Mouse (Mus musculus) heart, embryonic 15.5 days (tissue): ENCODE results near the gene Cntn5. TPM values are rescaled to one million over a fixed set of nuclear protein-coding genes. Genes with fewer than 3 reads are reported as not detected.

ENCODE experiments used
- ATAC-seq: fragments of 200-750 bp; cut with Nextera tagmentation; replicated peaks from 2 replicates; pipeline ENCODE4 v1.8.0; 2017; ENCODE audit warnings: low read depth, moderate TSS enrichment; ENCODE audit not compliant: insufficient number of reproducible peaks, insufficient read depth, low FRiP score
- H3K27ac ChIP-seq: fragments of 300-500 bp; sonication (generic); 2 replicates; pipeline ENCODE4 v1.5.1; 2015; ENCODE audit warnings: mild to moderate bottlenecking, inconsistent platforms
- H3K27me3 ChIP-seq: fragments of 300-500 bp; sonication (generic); 2 replicates; pipeline ENCODE4 v1.6.1; 2015; ENCODE audit warnings: inconsistent platforms
- H3K36me3 ChIP-seq: fragments of 300-500 bp; sonication (generic); 2 replicates; pipeline ENCODE4 v1.6.1; 2015; ENCODE audit warnings: mild to moderate bottlenecking, inconsistent platforms
- H3K4me1 ChIP-seq: fragments of 300-500 bp; sonication (generic); replicated peaks from 2 replicates; pipeline ENCODE4 v1.6.1; 2015; ENCODE audit warnings: inconsistent platforms
- H3K4me2 ChIP-seq: fragments of 300-500 bp; sonication (generic); 2 replicates; pipeline ENCODE4 v1.6.1; 2015; ENCODE audit warnings: inconsistent platforms, mild to moderate bottlenecking, moderate library complexity
- H3K4me3 ChIP-seq: fragments of 300-500 bp; sonication (generic); 2 replicates; pipeline ENCODE4 v1.5.1; 2015; ENCODE audit warnings: mild to moderate bottlenecking, inconsistent platforms
- H3K9ac ChIP-seq: fragments of 300-500 bp; sonication (generic); 2 replicates; pipeline ENCODE4 v1.6.1; 2015; ENCODE audit warnings: mild to moderate bottlenecking, inconsistent platforms
- H3K9me3 ChIP-seq: fragments of 300-500 bp; sonication (generic); replicated peaks from 2 replicates; pipeline ENCODE4 v1.6.1; 2016; ENCODE audit warnings: inconsistent platforms
- WGBS: fragments of 180-500 bp; shearing (Covaris S2); methylation state at CpG from one replicate; pipeline ENCODE4 v1.1.7; 2015; ENCODE audit warnings: mixed read lengths; 5-methylcytosine and 5-hydroxymethylcytosine counted together
- polyA plus RNA-seq: library from polyadenylated mRNA; unstranded; fragments of >200 nt; fragmentation: Nextera tagmentation; extraction: Ambion mirVana; gene quantifications from 2 replicates; pipeline ENCODE4 v1.2.1, GENCODE M21; 2015

The Cntn5 gene
- 0.13 and 0.14 TPM in 2 replicates for polyA plus RNA-seq

DNA sequence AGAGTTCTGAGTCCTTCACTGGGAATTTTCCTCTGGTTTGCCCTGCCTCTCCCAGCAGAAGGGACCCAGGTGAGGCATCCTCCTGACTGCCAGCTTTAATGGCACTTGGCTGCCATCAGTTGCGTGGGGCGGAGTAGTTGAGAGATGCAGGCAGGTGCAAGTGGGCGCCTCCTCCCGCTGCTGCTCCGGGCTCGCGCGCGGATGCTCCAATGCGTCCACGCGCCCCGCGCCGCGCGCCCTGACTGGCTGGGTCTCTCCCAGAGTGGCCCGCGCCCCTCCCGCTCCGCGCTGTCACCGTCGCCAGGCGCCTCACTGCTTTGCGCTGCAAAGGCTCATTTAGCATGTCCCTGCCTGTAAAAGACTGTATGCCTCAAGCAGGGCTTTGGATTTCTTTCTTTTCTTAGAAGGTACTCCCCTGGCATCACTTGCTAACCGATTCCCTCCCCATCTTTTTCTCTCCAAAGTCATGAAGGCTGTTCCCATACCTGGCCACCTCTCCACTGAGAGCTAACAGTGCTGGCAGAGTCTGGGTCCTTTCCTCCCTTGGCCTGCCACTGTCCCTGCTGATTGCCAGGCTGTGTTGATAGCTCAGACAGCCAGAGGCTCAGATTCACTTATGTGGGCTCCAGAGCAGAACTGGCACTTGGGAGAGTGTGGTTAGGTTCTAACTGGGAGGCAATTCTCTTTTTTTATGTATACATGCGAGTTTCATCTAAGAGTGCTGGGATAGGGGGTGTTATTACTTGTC lies at the start of gene Cntn5:
Cntn5 (minus strand) TSS at position 160 of the 748 bp plus-strand sequence.
- Histone ChIP-seq H3K4me2 (peak within 1 kb of the TSS; percentile 50), H3K4me1 (peaks cover 4% of the 10 kb centered on the region; the same call in 1 of the 2 replicates), H3K36me3 (no peaks in the 10 kb centered on the region), H3K9ac (no peak within 1 kb of the TSS), H3K9me3 (no peaks in the 10 kb centered on the region), H3K27ac (no peak within 1 kb of the TSS), H3K4me3 (peak within 1 kb of the TSS; percentile 23), H3K27me3 (peaks cover 11% of the 10 kb centered on the region)
- WGBS: 3% methylated on average over 28 of the region's 28 CpGs
- no peak for ATAC-seq

DNA sequence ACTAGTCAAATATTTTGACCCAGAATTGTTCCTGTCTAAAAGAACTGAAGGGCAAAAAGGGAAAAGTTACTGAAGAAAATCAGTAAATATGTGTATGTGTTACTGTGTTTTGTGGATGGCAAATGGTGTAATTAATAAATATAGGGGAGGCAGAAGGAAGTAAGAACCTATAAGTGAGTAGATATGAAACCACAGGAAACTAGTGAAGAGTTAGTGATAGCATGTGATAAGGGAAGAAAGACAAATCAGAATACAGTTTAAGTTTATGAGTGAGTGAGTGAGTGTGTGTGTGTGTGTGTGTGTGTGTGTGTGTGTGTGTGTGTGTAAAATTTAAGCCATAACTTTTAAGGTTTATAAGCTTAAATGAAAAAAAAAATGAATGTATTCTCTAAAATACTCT lies 45.9 kb upstream of the Cntn5 start:
- H3K27ac ChIP-seq: no peak overlapping the region
- H3K4me1 ChIP-seq: no peaks in the 10 kb centered on the region
- H3K4me2 ChIP-seq: no peak overlapping the region
- no peak overlapping the region for H3K4me3 ChIP-seq
- no peaks in the 10 kb centered on the region for H3K36me3 ChIP-seq
- no peaks in the 10 kb centered on the region for H3K9me3 ChIP-seq
- ATAC-seq: no peak
- H3K27me3 ChIP-seq: no peaks in the 10 kb centered on the region
- H3K9ac ChIP-seq: no peak overlapping the region

DNA sequence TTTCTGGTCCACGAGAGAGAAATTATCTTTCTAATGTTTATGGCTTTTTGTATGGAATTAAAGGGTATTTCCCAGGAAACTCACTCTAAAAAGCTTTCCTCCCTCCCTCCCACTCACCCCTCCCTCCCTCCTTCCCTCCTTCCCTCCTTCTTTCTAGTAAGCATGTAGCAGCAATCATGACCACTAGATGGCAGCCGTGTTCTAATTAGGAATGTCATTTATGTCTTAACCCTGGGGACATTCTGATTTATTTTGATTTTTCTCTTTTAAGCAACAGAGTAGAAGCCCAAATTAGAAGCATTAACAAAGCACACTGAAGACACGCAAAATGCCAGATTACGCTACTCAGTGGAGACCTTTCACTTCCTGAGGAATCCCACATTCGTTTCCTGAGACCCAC lies 5.0 kb upstream of the Cntn5 start:
- Histone ChIP-seq H3K4me2 (no peak overlapping the region), H3K4me1 (peaks cover 2% of the 10 kb centered on the region; the same call in 1 of the 2 replicates), H3K4me3 (no peak overlapping the region), H3K27me3 (peaks cover 6% of the 10 kb centered on the region), H3K27ac (no peak overlapping the region), H3K9me3 (no peaks in the 10 kb centered on the region), H3K36me3 (no peaks in the 10 kb centered on the region), H3K9ac (no peak overlapping the region)
- WGBS: 27% methylated on average over 5 of the region's 5 CpGs
- ATAC-seq: no peak

DNA sequence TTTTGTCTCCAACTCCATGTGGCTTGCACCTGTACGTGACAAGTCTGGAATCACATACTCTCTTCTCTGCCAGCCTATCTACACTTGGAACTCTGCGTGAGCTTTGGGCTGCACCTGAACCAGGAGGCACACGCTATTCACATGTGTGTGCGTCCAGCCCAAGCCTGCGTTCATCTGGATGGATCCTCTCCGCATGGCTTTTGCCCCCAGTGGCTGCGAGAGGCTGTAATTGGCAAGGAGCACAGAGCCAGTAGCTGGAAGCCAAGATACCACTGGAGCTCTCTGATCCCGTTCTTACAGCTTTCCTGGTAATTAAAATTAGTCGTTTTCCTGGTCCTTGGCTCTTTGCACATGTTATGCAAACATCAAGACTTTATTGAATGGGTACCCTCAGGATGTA lies 1.1 kb upstream of the Cntn5 start:
- Histone ChIP-seq H3K9ac (no peak overlapping the region), H3K4me3 (no peak overlapping the region), H3K36me3 (no peaks in the 10 kb centered on the region), H3K27ac (no peak overlapping the region), H3K4me2 (no peak overlapping the region), H3K9me3 (no peaks in the 10 kb centered on the region), H3K4me1 (peaks cover 4% of the 10 kb centered on the region; the same call in 1 of the 2 replicates), H3K27me3 (peaks cover 11% of the 10 kb centered on the region)
- 72% methylated on average over 9 of the region's 9 CpGs for WGBS
- no peak for ATAC-seq

DNA sequence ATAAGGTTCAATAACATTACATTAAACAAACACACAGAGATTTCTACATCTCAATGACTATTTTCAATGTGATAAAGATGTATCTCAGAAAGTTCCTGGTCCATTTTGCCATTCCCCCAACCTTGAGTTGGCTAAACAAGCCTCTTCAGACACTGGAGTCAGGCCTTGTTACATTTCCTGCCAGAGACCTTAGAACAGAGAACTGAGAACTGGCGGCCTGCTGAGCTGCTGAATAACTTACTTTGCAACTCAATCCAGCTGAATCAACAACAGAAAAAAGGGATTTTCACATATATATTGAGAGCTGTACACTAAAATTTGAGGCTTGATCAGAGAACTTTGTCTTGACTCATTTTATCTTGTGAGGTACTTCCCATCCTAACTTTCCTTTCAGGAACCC lies 24.8 kb downstream of the Cntn5 start:
- H3K9ac ChIP-seq: no peak overlapping the region

DNA sequence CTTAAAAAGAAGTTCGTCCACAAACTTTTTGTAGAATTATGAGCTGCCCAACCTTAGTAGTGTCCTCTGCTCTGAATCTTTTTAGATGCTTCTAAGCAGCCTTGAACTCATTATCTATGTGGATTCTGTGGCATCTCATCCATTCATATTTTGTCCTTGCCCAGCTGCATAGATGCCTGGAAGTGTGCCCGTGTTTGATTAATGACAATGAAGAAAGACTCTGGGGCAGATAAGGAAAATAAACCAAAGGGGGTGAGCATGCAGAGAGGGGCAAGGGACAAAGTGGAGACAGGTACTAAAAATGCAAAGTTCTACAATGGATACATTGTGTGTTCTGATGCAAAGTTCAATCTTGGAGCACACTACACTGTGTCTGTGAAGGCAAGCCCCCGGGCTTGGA lies 30.7 kb downstream of the Cntn5 start:
- WGBS: 62% methylated on average over 3 of the region's 3 CpGs
- Histone ChIP-seq H3K9me3 (no peaks in the 10 kb centered on the region), H3K4me2 (no peak overlapping the region), H3K36me3 (no peaks in the 10 kb centered on the region), H3K27ac (no peak overlapping the region), H3K27me3 (no peaks in the 10 kb centered on the region), H3K4me1 (no peaks in the 10 kb centered on the region), H3K9ac (no peak overlapping the region), H3K4me3 (no peak overlapping the region)
- ATAC-seq: no peak

More for the DNA sequence above, 24.8 kb downstream of the Cntn5 start:
- H3K9me3 ChIP-seq: no peaks in the 10 kb centered on the region
- H3K4me1 ChIP-seq: no peaks in the 10 kb centered on the region
- H3K27ac ChIP-seq: no peak overlapping the region
- H3K36me3 ChIP-seq: no peaks in the 10 kb centered on the region
- 52% methylated on average over 1 of the region's 1 CpGs for WGBS
- H3K4me3 ChIP-seq: no peak overlapping the region
- H3K27me3 ChIP-seq: no peaks in the 10 kb centered on the region
- no peak overlapping the region for H3K4me2 ChIP-seq
- ATAC-seq: no peak

DNA sequence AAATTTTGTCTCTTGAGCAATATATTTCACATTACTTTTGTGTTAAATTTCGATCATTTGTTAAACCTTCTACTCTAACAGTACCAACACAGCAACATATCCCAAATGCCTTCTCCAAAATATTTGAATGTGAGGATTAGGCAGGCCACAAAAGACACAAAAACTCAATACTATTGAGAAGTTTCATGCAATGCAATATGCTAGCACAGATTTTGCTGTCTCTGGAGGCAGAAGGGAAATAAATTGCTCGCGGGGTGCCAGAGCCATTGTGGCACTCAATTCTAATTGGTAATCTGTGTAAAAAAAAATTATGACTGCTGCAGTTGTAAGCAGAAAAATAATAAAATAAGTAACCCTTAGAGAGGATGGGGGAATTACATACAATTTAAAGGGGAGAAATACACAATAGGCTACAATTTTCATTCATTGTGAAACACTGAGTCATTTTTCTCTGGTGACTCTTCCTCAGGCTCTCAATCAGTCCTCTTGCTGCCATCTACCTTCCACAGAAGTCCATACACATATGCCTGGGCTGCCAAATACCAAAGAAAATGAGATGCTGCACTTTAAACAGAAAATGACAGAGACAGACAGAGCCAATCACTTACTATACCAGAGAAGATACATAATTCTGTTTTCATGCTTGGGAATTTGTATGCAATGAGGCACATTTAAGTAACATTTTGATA lies 48.2 kb downstream of the Cntn5 start:
- Histone ChIP-seq H3K27ac (no peak overlapping the region), H3K4me3 (no peak overlapping the region), H3K4me1 (no peaks in the 10 kb centered on the region), H3K27me3 (no peaks in the 10 kb centered on the region), H3K4me2 (no peak overlapping the region), H3K9ac (no peak overlapping the region), H3K36me3 (no peaks in the 10 kb centered on the region), H3K9me3 (no peaks in the 10 kb centered on the region)
- WGBS: 88% methylated on average over 3 of the region's 3 CpGs
- ATAC-seq: no peak

DNA sequence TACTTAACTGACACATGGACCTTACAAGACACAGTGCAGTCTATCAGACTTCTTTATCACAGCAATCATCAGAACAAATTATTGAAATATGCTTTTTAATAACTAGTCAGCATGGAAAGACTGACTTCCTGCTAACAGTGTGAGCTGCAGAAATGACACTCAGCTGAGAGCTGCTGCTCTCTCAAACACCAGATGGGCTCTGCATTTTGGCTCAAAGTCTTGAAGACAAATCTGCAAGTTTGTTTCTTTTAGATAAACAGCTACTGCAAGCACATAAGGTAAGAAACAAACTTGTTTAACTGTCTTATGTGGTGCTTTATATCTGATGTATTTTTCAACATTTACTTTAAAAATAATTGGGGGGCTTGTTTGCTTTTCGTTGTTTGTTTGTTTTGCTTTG lies 87.9 kb downstream of the Cntn5 start:
- 72% methylated on average over 1 of the region's 1 CpGs for WGBS
- no peak overlapping the region for H3K27ac ChIP-seq
- H3K4me3 ChIP-seq: no peak overlapping the region

DNA sequence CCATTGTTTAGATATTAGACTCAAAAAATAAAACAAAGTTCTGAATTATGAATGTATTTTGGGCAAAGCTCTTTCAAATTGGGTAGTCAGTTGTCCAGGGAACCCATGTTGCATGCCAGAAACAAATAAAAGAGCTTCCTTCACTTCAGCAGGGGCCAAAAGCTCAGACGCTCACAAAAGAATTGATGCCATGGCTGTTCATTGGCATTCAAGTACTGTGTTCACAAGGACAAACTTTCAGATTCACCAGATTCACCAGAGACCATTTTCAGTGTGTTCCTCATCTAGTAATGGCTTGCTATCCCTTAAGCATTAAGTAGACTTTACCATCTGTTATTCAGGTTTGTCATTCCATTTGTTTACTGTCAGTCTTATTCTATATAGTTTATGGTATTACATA lies 107.4 kb downstream of the Cntn5 start:
- Histone ChIP-seq H3K4me3 (no peak overlapping the region), H3K4me1 (no peaks in the 10 kb centered on the region), H3K27me3 (no peaks in the 10 kb centered on the region), H3K9me3 (no peaks in the 10 kb centered on the region), H3K4me2 (no peak overlapping the region), H3K36me3 (no peaks in the 10 kb centered on the region), H3K27ac (no peak overlapping the region), H3K9ac (no peak overlapping the region)
- 68% methylated on average over 1 of the region's 1 CpGs for WGBS
- no peak for ATAC-seq

More for the DNA sequence above, 87.9 kb downstream of the Cntn5 start:
- Histone ChIP-seq H3K9me3 (no peaks in the 10 kb centered on the region), H3K36me3 (no peaks in the 10 kb centered on the region), H3K4me2 (no peak overlapping the region), H3K4me1 (no peaks in the 10 kb centered on the region), H3K9ac (no peak overlapping the region), H3K27me3 (no peaks in the 10 kb centered on the region)
- ATAC-seq: no peak

DNA sequence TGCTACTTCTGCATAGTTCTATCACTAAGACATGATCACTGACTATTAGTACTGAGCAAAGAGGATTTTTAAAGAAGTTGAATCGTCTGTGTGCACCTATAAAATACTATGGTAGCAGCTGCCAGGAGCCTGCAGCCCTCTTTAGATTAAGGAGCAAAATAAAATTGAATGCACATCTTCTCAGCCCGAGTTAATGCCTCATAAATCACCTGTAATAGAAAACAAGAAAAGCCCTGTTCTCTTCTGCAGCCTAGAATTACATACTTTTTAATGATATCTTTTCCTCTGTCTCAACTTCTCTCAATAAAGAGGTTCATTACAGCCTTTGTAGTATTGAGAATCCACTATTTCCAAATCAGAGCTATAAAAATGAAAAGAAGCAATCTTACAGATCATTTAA lies 109.5 kb downstream of the Cntn5 start:
- no peaks in the 10 kb centered on the region for H3K4me1 ChIP-seq
- H3K9ac ChIP-seq: no peak overlapping the region
- WGBS: 55% methylated on average over 2 of the region's 2 CpGs
- no peaks in the 10 kb centered on the region for H3K9me3 ChIP-seq
- H3K36me3 ChIP-seq: no peaks in the 10 kb centered on the region
- no peaks in the 10 kb centered on the region for H3K27me3 ChIP-seq
- H3K27ac ChIP-seq: no peak overlapping the region
- no peak for ATAC-seq
- no peak overlapping the region for H3K4me3 ChIP-seq
- no peak overlapping the region for H3K4me2 ChIP-seq

DNA sequence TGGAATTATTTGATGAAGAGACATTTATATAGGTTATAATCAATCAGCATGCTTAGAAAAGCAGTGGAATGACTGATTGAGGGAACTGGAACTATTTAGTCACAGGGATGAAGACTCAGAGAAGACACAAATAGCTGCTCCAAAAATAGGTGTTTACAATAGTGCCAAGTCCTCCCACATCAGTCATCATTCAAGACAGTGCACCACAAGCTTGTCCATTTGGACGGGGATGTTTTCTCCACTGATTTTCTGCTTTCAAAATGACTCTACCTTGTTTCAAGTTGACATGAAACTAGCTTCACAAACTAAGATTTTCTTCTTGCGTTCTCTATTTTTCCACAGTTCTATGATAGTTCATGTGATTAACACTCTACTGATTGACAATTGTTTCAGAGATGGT lies 172.7 kb downstream of the Cntn5 start:
- Histone ChIP-seq H3K27me3 (no peaks in the 10 kb centered on the region), H3K4me3 (no peak overlapping the region), H3K9me3 (no peaks in the 10 kb centered on the region), H3K36me3 (no peaks in the 10 kb centered on the region), H3K9ac (no peak overlapping the region), H3K4me2 (no peak overlapping the region), H3K4me1 (no peaks in the 10 kb centered on the region), H3K27ac (no peak overlapping the region)
- ATAC-seq: no peak
- 73% methylated on average over 2 of the region's 2 CpGs for WGBS

DNA sequence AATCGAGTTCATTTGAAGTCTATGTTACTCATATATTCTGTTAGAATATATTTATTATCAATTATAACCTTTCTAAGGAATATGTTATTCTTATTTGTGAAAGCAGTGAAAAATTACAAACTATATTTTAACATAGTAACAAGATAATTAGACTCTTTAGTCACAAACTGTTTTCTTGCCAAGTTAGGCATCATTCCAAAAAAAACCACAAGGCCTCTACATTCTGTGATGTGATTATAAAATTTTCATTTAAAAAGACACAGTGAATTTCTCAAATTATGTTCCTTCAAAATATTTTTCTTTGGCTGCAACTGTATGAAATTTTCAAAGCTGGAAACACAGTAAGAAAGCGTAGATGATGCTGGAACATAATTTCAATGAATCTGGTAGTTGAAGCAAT lies 180.4 kb downstream of the Cntn5 start:
- H3K9me3 ChIP-seq: no peaks in the 10 kb centered on the region
- H3K27ac ChIP-seq: no peak overlapping the region
- no peaks in the 10 kb centered on the region for H3K36me3 ChIP-seq
- no peak overlapping the region for H3K9ac ChIP-seq
- no peak for ATAC-seq
- WGBS: 71% methylated on average over 2 of the region's 2 CpGs
- no peak overlapping the region for H3K4me2 ChIP-seq
- no peaks in the 10 kb centered on the region for H3K4me1 ChIP-seq
- H3K4me3 ChIP-seq: no peak overlapping the region
- H3K27me3 ChIP-seq: no peaks in the 10 kb centered on the region
